Mouse (Mus musculus) MEL (cell line): ENCODE measurements at regions not wholly inside any gene's neighbourhood (a gene's known extent, or its start where the extent isn't known, plus 50 kb on each side); places are given as distances from the start of the nearest gene placed in this dataset.

Experiments used
- DNase-seq: peaks from one replicate; pipeline ENCODE4 v3.0.0; 2011; ENCODE audit warnings: low read depth, low spot score
- H3K27ac ChIP-seq: 2 replicates; pipeline ENCODE4 v1.5.1; 2012; ENCODE audit warnings: low read depth, mild to moderate bottlenecking, control low read depth, low read length, moderate library complexity; ENCODE audit not compliant: control insufficient read depth
- H3K27me3 ChIP-seq, 2 experiments: fragments of 150-350 bp in 1 of 2; sonication (generic) in 1 of 2; 2 replicates each; pipeline ENCODE4 v1.6.1; 2012; ENCODE audit warnings: low read length in 2 of 2, mild to moderate bottlenecking in 2 of 2, improper control_type of control experiment in 1 of 2, moderate library complexity in 1 of 2; ENCODE audit not compliant: insufficient read depth in 2 of 2, control insufficient read depth in 1 of 2
- H3K36me3 ChIP-seq, 2 experiments: 2 replicates each; pipeline ENCODE4 v1.6.1; 2012 to 2014; ENCODE audit warnings: low read length in 2 of 2, improper control_type of control experiment in 1 of 2, inconsistent platforms in 1 of 2, mild to moderate bottlenecking in 1 of 2; ENCODE audit not compliant: insufficient read depth in 2 of 2, control insufficient read depth in 1 of 2
- H3K4me1 ChIP-seq, 2 experiments: fragments of 150-350 bp in 1 of 2; sonication (generic) in 1 of 2; 2 replicates each; pipeline ENCODE4 v1.6.1; 2012; ENCODE audit warnings: low read length in 2 of 2, improper control_type of control experiment in 1 of 2, mild to moderate bottlenecking in 1 of 2; ENCODE audit not compliant: insufficient read depth in 2 of 2, control insufficient read depth in 1 of 2
- H3K4me3 ChIP-seq, 2 experiments: fragments of 150-350 bp in 1 of 2; sonication (generic) in 1 of 2; 2 replicates each; pipeline ENCODE4 v1.5.1; 2012; ENCODE audit warnings: low read depth in 2 of 2, low read length in 2 of 2, mild to moderate bottlenecking in 2 of 2, moderate library complexity in 2 of 2, control low read depth in 1 of 2, improper control_type of control experiment in 1 of 2; ENCODE audit not compliant: control insufficient read depth in 1 of 2, insufficient read depth in 1 of 2
- H3K79me2 ChIP-seq: 2 replicates; pipeline ENCODE4 v1.6.1; 2012; ENCODE audit warnings: mild to moderate bottlenecking, low read length, moderate library complexity; ENCODE audit not compliant: control insufficient read depth, poor library complexity, insufficient read depth
- H3K9ac ChIP-seq: 2 replicates; pipeline ENCODE4 v1.6.1; 2012; ENCODE audit warnings: low read depth, mild to moderate bottlenecking, control low read depth, low read length, moderate library complexity; ENCODE audit not compliant: control insufficient read depth, poor library complexity, severe bottlenecking
- H3K9me3 ChIP-seq: fragments of 150-350 bp; sonication (generic); replicated peaks from 2 replicates; pipeline ENCODE4 v1.6.1; 2012; ENCODE audit warnings: mild to moderate bottlenecking, low read length, improper control_type of control experiment, moderate library complexity; ENCODE audit not compliant: insufficient read depth
- BHLHE40 ChIP-seq: IDR thresholded peaks from 2 replicates; pipeline ENCODE4 v1.6.1; 2012; ENCODE audit warnings: low read depth, mild to moderate bottlenecking, inconsistent platforms, low read length, improper control_type of control experiment, borderline replicate concordance
- CHD1 ChIP-seq: IDR thresholded peaks from 2 replicates; pipeline ENCODE4 v1.6.1; 2012; ENCODE audit warnings: low read depth, mild to moderate bottlenecking, inconsistent platforms, low read length, improper control_type of control experiment
- CHD2 ChIP-seq: IDR thresholded peaks from 2 replicates; pipeline ENCODE4 v1.6.1; 2011; ENCODE audit warnings: low read length, improper control_type of control experiment
- E2F4 ChIP-seq: IDR thresholded peaks from 2 replicates; pipeline ENCODE4 v1.6.1; 2011; ENCODE audit warnings: low read depth, low read length, improper control_type of control experiment, borderline replicate concordance
- EP300 ChIP-seq, 2 experiments: IDR thresholded peaks; 2 replicates each; pipeline ENCODE4 v1.6.1; 2011; ENCODE audit warnings: improper control_type of control experiment in 2 of 2, low read length in 2 of 2, low read depth in 1 of 2, mild to moderate bottlenecking in 1 of 2
- GATA1 ChIP-seq: IDR thresholded peaks from 2 replicates; pipeline ENCODE4 v1.6.1; 2011; ENCODE audit warnings: low read depth, low read length, improper control_type of control experiment
- HCFC1 ChIP-seq: IDR thresholded peaks from 2 replicates; pipeline ENCODE4 v1.6.1; 2012; ENCODE audit warnings: low read depth, mild to moderate bottlenecking, inconsistent platforms, low read length, improper control_type of control experiment, moderate library complexity
- JUND ChIP-seq: IDR thresholded peaks from 2 replicates; pipeline ENCODE4 v1.6.1; 2011; ENCODE audit warnings: low read depth, mild to moderate bottlenecking, improper control_type of control experiment, low read length
- KAT2A ChIP-seq: conservative IDR thresholded peaks from 2 replicates; pipeline ENCODE4 v1.6.1; 2012; ENCODE audit warnings: low read depth, low read length, improper control_type of control experiment, inconsistent platforms
- MAX ChIP-seq: IDR thresholded peaks from 2 replicates; pipeline ENCODE4 v1.6.1; 2011; ENCODE audit warnings: low read length, improper control_type of control experiment
- MXI1 ChIP-seq: IDR thresholded peaks from 2 replicates; pipeline ENCODE4 v1.6.1; 2011; ENCODE audit warnings: mild to moderate bottlenecking, low read depth, low read length, improper control_type of control experiment
- MYB ChIP-seq: IDR thresholded peaks from 2 replicates; pipeline ENCODE4 v1.6.1; 2011; ENCODE audit warnings: mild to moderate bottlenecking, low read depth, low read length, improper control_type of control experiment
- NELFE ChIP-seq: IDR thresholded peaks from 2 replicates; pipeline ENCODE4 v1.6.1; 2011; ENCODE audit warnings: low read depth, low read length, improper control_type of control experiment
- POLR2A ChIP-seq, 2 experiments: IDR thresholded peaks; 2 replicates each; pipeline ENCODE4 v1.6.1; 2011 to 2012; ENCODE audit warnings: low read length in 2 of 2, mild to moderate bottlenecking in 2 of 2, control low read depth in 1 of 2, improper control_type of control experiment in 1 of 2, low read depth in 1 of 2, moderate library complexity in 1 of 2; ENCODE audit not compliant: control insufficient read depth in 1 of 2, insufficient read depth in 1 of 2, poor library complexity in 1 of 2
- POLR2AphosphoS2 ChIP-seq: IDR thresholded peaks from 2 replicates; pipeline ENCODE4 v1.6.1; 2011; ENCODE audit warnings: low read length, improper control_type of control experiment
- POLR2AphosphoS5 ChIP-seq: IDR thresholded peaks from 2 replicates; pipeline ENCODE4 v1.6.1; 2012; ENCODE audit warnings: low read depth, borderline replicate concordance, mild to moderate bottlenecking, inconsistent platforms, low read length, moderate library complexity, mixed read lengths
- RCOR1 ChIP-seq: IDR thresholded peaks from 2 replicates; pipeline ENCODE4 v1.6.1; 2012; ENCODE audit warnings: low read depth, mild to moderate bottlenecking, inconsistent platforms, low read length, improper control_type of control experiment
- SIN3A ChIP-seq: IDR thresholded peaks from 2 replicates; pipeline ENCODE4 v1.6.1; 2012; ENCODE audit warnings: low read length, improper control_type of control experiment, inconsistent platforms
- SMC3 ChIP-seq: IDR thresholded peaks from 2 replicates; pipeline ENCODE4 v1.6.1; 2011; ENCODE audit warnings: low read depth, low read length, improper control_type of control experiment
- TAL1 ChIP-seq: IDR thresholded peaks from 2 replicates; pipeline ENCODE4 v1.6.1; 2012; ENCODE audit warnings: mild to moderate bottlenecking, inconsistent platforms, low read length, moderate library complexity, mixed read lengths
- TBP ChIP-seq: IDR thresholded peaks from 2 replicates; pipeline ENCODE4 v1.8.0; 2011; ENCODE audit warnings: low read depth, low read length, improper control_type of control experiment
- TCF12 ChIP-seq: IDR thresholded peaks from 2 replicates; pipeline ENCODE4 v1.6.1; 2014; ENCODE audit warnings: low read depth, mild to moderate bottlenecking, inconsistent platforms, low read length, improper control_type of control experiment, moderate library complexity
- UBTF ChIP-seq: IDR thresholded peaks from 2 replicates; pipeline ENCODE4 v1.6.1; 2012; ENCODE audit warnings: low read depth, mild to moderate bottlenecking, inconsistent platforms, low read length, improper control_type of control experiment, moderate library complexity, borderline replicate concordance; ENCODE audit not compliant: insufficient read depth
- ZMIZ1 ChIP-seq: IDR thresholded peaks from 2 replicates; pipeline ENCODE4 v1.6.1; 2012; ENCODE audit warnings: low read depth, mild to moderate bottlenecking, inconsistent platforms, low read length, improper control_type of control experiment, moderate library complexity
- ZNF384 ChIP-seq: IDR thresholded peaks from 2 replicates; pipeline ENCODE4 v1.6.1; 2012; ENCODE audit warnings: low read depth, mild to moderate bottlenecking, inconsistent platforms, low read length, improper control_type of control experiment

DNA sequence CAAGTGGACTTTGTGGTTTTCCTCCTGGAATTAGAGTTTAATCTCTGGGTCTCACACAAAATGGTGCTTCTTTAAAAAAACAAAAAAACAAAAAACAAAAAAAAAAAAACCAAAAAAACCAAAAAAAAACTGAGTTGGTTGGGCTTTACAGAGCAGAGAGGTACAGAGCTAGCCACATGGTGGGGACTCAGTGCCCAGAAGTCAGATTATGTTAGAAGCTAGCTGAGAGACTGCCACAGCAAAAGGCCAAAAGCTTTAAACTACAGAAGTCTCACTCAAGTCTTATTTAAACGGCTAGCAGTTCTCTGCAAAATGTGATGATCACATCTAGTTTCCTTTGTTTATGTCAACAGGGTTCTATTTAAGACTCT lies 1121.8 kb upstream of the Cited2 start:
- Histone ChIP-seq H3K9ac (no peak overlapping the region), H3K27ac (peak overlapping the region; percentile 84), H3K4me1 (peaks cover 9 to 14% of the 10 kb centered on the region in 2 experiments; a peak in 3 of 4 replicates), H3K4me3 (no peak overlapping the region), H3K9me3 (no peaks in the 10 kb centered on the region), H3K36me3 (peaks cover 0 to 17% of the 10 kb centered on the region in 2 experiments; a peak in 2 of 4 replicates), H3K79me2 (no peaks in the 10 kb centered on the region), H3K27me3 (no peaks in the 10 kb centered on the region)
- no peak for DNase-seq
- peak; percentile 7; the same call in 1 of the 2 replicates for TF ChIP-seq RCOR1
- TF ChIP-seq SMC3 = peak; percentile 7; the same call in 1 of the 2 replicates
- TF ChIP-seq KAT2A = no peak
- TF ChIP-seq MYB = no peak
- peak; percentile 81 for TF ChIP-seq ZNF384
- no peak for TF ChIP-seq E2F4
- peak; percentile 50; the same call in 1 of the 2 replicates for TF ChIP-seq MXI1
- no peak for TF ChIP-seq CHD2

- no peaks in the 10 kb centered on the region for H3K27me3 ChIP-seq
- no peaks in the 10 kb centered on the region for H3K79me2 ChIP-seq
- no peak overlapping the region for H3K4me3 ChIP-seq
- no peak for TF ChIP-seq KAT2A
- peak; percentile 84 to 92; a peak in 3 of 4 replicates for TF ChIP-seq EP300 (IDR thresholded peaks at IDR 0.05; ENCODE audit: low read depth in 1 of 2, low read length in 2 of 2)
- TF ChIP-seq ZMIZ1 = no peak
- TF ChIP-seq RCOR1 = peak; percentile 58; the same call in 1 of the 2 replicates
- no peak for TF ChIP-seq SMC3
- TF ChIP-seq SIN3A = 0 out of 2 replicates have a peak, but pooled peaks have one; percentile 30
- TF ChIP-seq GATA1 = peak; percentile 81
- TF ChIP-seq MAX = no peak
- peak; percentile 58; the same call in 1 of the 2 replicates for TF ChIP-seq TCF12
- TF ChIP-seq, all 39 proteins: peak for 5
- Histone ChIP-seq H3K9me3 (no peaks in the 10 kb centered on the region), H3K4me1 (peaks cover 0 to 13% of the 10 kb centered on the region in 2 experiments; a peak in 2 of 4 replicates), H3K9ac (no peak overlapping the region), H3K27ac (no peak overlapping the region), H3K36me3 (peaks cover 0 to 7% of the 10 kb centered on the region in 2 experiments; a peak in 2 of 4 replicates)
- peak; percentile 48 for DNase-seq
Measured at GRCm38 (mm10) chr10:16608339-16608738, 1114.7 kb upstream of the Cited2 start.

GRCm38 (mm10) chr10:16618752-16619151 lies 1104.3 kb upstream of the Cited2 start:
- Histone ChIP-seq H3K27me3 (no peaks in the 10 kb centered on the region), H3K9ac (no peak overlapping the region), H3K4me3 (no peak overlapping the region), H3K79me2 (no peaks in the 10 kb centered on the region), H3K4me1 (no peaks in the 10 kb centered on the region), H3K36me3 (no peaks in the 10 kb centered on the region; a peak in 1 of 4 replicates), H3K9me3 (no peaks in the 10 kb centered on the region), H3K27ac (no peak overlapping the region)
- DNase-seq = no peak
- TF ChIP-seq SIN3A (no peak), CHD1 (no peak), TAL1 (no peak), JUND (no peak), UBTF (no peak), POLR2AphosphoS2 (no peak), TCF12 (no peak), MYB (no peak), ZNF384 (no peak), MAX (no peak), TBP (no peak), HCFC1 (no peak), EP300 (IDR thresholded peaks at IDR 0.05; ENCODE audit: low read depth in 1 of 2, low read length in 2 of 2) (no peak), SMC3 (no peak), POLR2A (IDR thresholded peaks at IDR 0.05; ENCODE audit: control insufficient read depth in 1 of 2, insufficient read depth in 1 of 2, low read depth in 1 of 2, low read length in 2 of 2, poor library complexity in 1 of 2) (no peak), BHLHE40 (no peak), NELFE (no peak), RCOR1 (no peak), POLR2AphosphoS5 (no peak)
